Mouse (Mus musculus) heart, adult 2 months (tissue): ENCODE measurements around the gene Tspo.

Experiments used
- EP300 ChIP-seq: fragments of 200-500 bp; IDR thresholded peaks from 2 replicates; pipeline ENCODE4 v1.6.1; 2011; ENCODE audit warnings: low read depth, low read length, control low read depth; ENCODE audit not compliant: insufficient read depth
- POLR2A ChIP-seq: fragments of 200-500 bp; IDR thresholded peaks from 2 replicates; pipeline ENCODE4 v1.6.1; 2011; ENCODE audit warnings: mild to moderate bottlenecking, low read depth, low read length, control low read depth; ENCODE audit not compliant: insufficient read depth

- no peak for TF ChIP-seq POLR2A
- TF ChIP-seq EP300 = no peak
Measured at GRCm38 (mm10) chr15:83550137-83550536, 13.3 kb upstream of the Tspo start.
